Mouse (Mus musculus): Measurements from ENCODE around the gene Ccdc177.
"Not testable (repeated sequence)": the region's sequence is repeated elsewhere in the genome, so short reads cannot be mapped to it uniquely, and the experiment has no call there.

The Ccdc177 gene

DNA sequence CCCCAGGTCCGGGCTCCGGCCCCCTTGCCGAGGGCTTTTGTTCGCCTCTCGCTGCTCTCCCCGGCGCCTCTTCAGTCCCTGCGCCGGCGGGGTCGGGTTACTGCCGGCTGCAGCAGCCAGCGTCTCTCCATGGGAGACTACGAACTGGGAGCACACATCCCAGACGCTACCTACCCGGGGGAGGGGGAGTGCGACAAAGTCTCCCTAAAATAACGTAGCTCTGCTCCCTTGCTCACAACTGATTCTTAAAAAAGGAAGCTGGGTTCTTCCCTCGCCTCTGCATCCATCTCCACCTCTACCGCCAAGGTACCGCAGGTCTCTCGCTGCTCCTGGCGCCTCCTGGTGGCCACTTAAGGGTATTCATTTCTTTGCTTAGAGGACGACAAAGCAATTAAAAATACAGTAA, at the start of gene Ccdc177:
Ccdc177 (minus strand) TSS at position 292 of the 406 bp plus-strand sequence.
- DNase-seq (ENCODE audit: low spot score): peak; percentile 72

GRCm38 (mm10) chr12:80810005-80810404, 49.5 kb upstream of the Ccdc177 start:
- DNase-seq (ENCODE audit: low spot score): no peak

GRCm38 (mm10) chr12:80807451-80808085, 47.1 kb upstream of the Ccdc177 start:
- DNase-seq (ENCODE audit: low spot score): no peak

GRCm38 (mm10) chr12:80804861-80805428, 44.5 kb upstream of the Ccdc177 start:
- no peak for DNase-seq (ENCODE audit: low spot score)

GRCm38 (mm10) chr12:80803924-80804323, 43.4 kb upstream of the Ccdc177 start:
- DNase-seq (ENCODE audit: low spot score): no peak

DNA sequence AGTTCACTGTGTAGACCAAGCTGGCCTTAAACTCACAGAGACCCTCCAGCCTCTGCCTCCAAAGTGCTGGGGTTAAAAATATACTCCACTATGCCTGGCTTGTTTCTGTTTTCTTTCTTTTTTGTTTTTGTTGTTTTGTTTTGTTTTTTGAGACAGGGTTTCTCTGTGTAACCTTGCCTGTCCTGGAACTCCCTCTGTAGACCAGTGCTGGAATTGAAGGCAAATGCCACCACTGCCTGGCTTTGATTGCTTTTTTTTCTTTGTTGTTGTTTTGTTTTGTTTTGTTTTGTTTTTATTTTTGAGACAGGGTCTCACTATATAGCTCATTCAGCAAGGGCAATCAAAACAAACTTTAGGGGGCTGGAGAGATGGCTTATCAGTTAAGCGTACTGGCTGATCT, 41.0 kb upstream of the Ccdc177 start:
- DNase-seq (ENCODE audit: low spot score): no peak

- DNase-seq (ENCODE audit: low spot score): no peak
These were observed 39.7 kb upstream of the Ccdc177 start for GRCm38 (mm10) chr12:80800156-80800555.

DNA sequence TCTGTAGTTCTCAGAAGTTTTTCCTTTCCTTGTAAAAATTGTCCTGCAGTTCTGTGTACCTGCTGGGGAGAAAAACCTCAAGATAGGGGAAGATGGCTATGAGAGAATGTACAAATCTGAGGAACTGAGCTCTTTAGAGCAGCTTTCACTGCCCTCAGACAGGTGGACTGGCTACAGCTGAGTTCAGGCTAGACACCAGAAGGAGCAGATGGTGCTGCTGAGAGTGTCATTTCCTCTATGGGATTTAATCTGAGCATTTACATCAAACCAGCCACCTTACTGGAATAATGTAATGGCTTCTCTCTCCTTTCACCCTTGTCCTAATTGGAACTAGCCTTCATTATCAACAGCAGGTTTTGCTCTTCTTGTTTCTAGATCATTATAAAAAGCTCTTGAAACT, 37.8 kb upstream of the Ccdc177 start:
- DNase-seq (ENCODE audit: low spot score): no peak

- no peak for DNase-seq (ENCODE audit: low spot score)
These were observed 34.7 kb upstream of the Ccdc177 start for GRCm38 (mm10) chr12:80794935-80795785.

- no peak for DNase-seq (ENCODE audit: low spot score)
These were observed 34.0 kb upstream of the Ccdc177 start for GRCm38 (mm10) chr12:80794522-80794921.

GRCm38 (mm10) chr12:80793535-80793934, 33.0 kb upstream of the Ccdc177 start:
- DNase-seq (ENCODE audit: low spot score): no peak

DNA sequence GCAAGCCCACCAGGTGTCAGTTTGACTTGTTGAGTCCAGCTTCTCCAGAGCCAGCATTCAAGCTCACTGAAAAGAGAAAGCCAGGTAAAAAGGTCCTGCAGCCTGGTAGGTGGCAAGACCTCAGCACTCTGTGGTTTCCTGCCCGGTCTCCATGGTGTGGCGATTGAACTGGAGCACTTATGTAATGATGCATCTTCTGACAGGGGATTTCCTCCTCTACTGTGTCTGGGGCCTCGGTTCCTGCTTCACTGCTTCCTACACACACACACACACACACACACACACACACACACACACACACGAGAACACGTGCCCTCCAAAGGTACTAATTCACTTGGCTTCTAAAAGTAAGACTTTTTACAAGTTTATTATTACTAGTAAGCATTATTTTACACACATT, 32.4 kb upstream of the Ccdc177 start:
- DNase-seq (ENCODE audit: low spot score): no peak

GRCm38 (mm10) chr12:80791571-80792444, 31.3 kb upstream of the Ccdc177 start:
- no peak for DNase-seq (ENCODE audit: low spot score)

- DNase-seq (ENCODE audit: low spot score): no peak
These were observed 30.4 kb upstream of the Ccdc177 start for GRCm38 (mm10) chr12:80790700-80791570.

- DNase-seq (ENCODE audit: low spot score): peak; percentile 97
These were observed 29.6 kb upstream of the Ccdc177 start, which contains the start of gene Susd6 for GRCm38 (mm10) chr12:80789849-80790694. TSS of gene Susd6 (plus strand) at chr12:80790510.

DNA sequence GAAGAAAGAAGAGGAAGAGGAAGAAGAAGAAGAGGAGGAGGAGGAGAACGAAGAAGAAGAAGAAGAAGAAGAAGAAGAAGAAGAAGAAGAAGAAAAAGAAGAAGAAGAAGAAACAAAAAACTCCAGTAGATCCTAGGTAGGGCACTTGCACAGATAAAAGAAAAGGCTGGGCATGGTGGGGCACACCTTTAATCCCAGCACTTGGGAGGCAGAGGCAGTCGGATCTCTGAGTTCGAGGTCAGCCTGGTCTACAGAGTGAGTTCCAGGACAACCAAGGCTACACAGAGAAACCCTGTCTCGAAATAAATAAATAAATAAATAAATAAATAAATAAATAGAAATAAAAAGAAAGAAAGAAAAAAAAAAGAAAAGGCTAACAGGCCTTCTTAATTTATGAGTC, 28.8 kb upstream of the Ccdc177 start:
- not testable (repeated sequence) for DNase-seq (ENCODE audit: low spot score)

GRCm38 (mm10) chr12:80788188-80788587, 27.7 kb upstream of the Ccdc177 start:
- no peak for DNase-seq (ENCODE audit: low spot score)

GRCm38 (mm10) chr12:80787604-80788003, 27.1 kb upstream of the Ccdc177 start:
- no peak for DNase-seq (ENCODE audit: low spot score)

DNA sequence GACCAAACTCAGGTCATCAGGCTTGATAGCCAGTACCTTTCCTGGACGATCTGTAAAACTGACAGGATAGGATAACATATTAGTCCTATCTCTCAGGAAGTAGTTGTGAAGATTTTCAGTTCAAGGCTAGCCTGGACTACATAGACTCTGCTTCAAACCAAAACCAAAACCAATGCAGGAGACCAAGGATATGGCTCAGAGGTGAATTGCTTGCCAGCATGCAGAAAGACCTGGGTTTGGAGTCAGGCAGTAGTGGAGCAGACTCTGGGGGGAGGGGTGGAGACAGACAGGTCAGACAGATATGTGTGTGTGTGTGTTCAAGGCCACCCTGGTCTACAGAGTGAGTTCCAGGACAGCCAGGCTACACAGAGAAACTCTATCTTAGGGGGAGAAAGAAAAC, 26.1 kb upstream of the Ccdc177 start:
- DNase-seq (ENCODE audit: low spot score): no peak

DNA sequence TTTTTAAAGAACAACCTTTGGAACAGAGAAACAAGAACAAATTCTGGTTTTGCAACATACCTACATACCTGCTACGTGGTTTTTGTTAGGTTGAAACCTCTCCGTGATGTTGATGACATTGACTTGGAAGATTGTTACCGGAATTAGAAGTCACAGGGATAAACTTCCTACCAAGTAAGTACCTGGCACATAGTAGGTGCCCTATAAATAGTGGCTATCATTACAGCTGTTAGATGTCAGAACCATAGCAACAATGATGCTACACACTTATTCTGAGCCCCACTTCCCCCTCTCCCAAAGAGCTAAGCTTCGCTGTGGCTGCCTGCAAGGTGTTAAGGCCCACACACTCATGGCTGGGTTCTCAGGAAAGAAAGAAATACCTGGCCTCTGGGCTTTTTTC, 25.1 kb upstream of the Ccdc177 start:
- DNase-seq (ENCODE audit: low spot score): no peak
